In genomic region chr15:81810671-81811598, GRCm38 (mm10) we compare ENCODE assay signal across 8 mouse cellular contexts. TPM values are rescaled to one million over a fixed set of nuclear protein-coding genes. Genes with fewer than 3 reads are reported as not detected.
DNase-seq lines count a peak whose midpoint lies in the region; ATAC-seq lines count a peak whose summit lies in the region.

No protein-coding gene starts in this region.

- ATAC-seq in megakaryocyte progenitor cell, adult 5-6 weeks (replicated peaks; ENCODE audit: poor library complexity) = peak; percentile 90

- peak; percentile 98 for DNase-seq in adipocyte (ENCODE audit: low spot score)
- peak; percentile 100 for DNase-seq in embryo, embryonic 10 days (ENCODE audit: low spot score)
- peak; percentile 99 for DNase-seq in gastrocnemius, postnatal 10 days
- DNase-seq in induced T-regulatory cell, adult 2 months (ENCODE audit: low read depth) = peak; percentile 98
- peak; percentile 98 to 99 for DNase-seq in left cerebral cortex, adult 9 months (ENCODE audit: low spot score in 2 of 2)
- peak; percentile 99 for DNase-seq in right cerebral cortex, postnatal 14 days
- DNase-seq in urinary bladder, postnatal 36 days (ENCODE audit: low spot score in 2 of 2) = peak; percentile 95 to 97

RNA-seq across cellular contexts. Expression of gene Tef, which starts 8.7 kb away (rescaled TPM):
- 100 to 1,000 TPM; 127 to 130 TPM for total RNA-seq in gastrocnemius, postnatal 10 days (2021)
- total RNA-seq in megakaryocyte progenitor cell, adult 5-6 weeks (2015) = 4.9 and 5.1 TPM in 2 replicates
- total RNA-seq in megakaryocyte progenitor cell, adult 5-6 weeks (2017) = 10.4 and 11.0 TPM in 2 replicates

RNA-seq across cellular contexts. Expression of gene Tob2, which starts 47.7 kb away (rescaled TPM):
- 10 to 100 TPM; 38.1 to 80.4 TPM for total RNA-seq in gastrocnemius, postnatal 10 days (2021)
- 33.9 and 36.3 TPM in 2 replicates for total RNA-seq in megakaryocyte progenitor cell, adult 5-6 weeks (2015)
- 19.8 and 21.2 TPM in 2 replicates for total RNA-seq in megakaryocyte progenitor cell, adult 5-6 weeks (2017)

Comparison
In these comparisons a context has a peak if more than half of its experiments do, and no peak if none do; other contexts are left out.
1. Peak in every context shown above with its lines: DNase-seq and ATAC-seq.
2. RNA of gene Tef, which starts 8.7 kb away (total RNA-seq): 127 to 130 TPM in gastrocnemius, postnatal 10 days; 4.9 to 11.0 TPM in megakaryocyte progenitor cell, adult 5-6 weeks; every median in the first group is over 10 times any median in the second.